Mouse (Mus musculus) intestine, postnatal 0 days (tissue): ENCODE results near the gene Capzb. TPM values are rescaled to one million over a fixed set of nuclear protein-coding genes. Genes with fewer than 3 reads are reported as not detected.

Experiments used
- ATAC-seq: fragments of 200-750 bp; cut with Nextera tagmentation; 2 replicates; pipeline ENCODE4 v1.8.0; 2017; ENCODE audit warnings: mild to moderate bottlenecking, moderate TSS enrichment, moderate library complexity
- H3K27ac ChIP-seq: fragments of 300-500 bp; sonication (generic); 2 replicates; pipeline ENCODE4 v1.5.1; 2014; ENCODE audit warnings: mild to moderate bottlenecking, low read depth, low read length, moderate library complexity
- H3K27me3 ChIP-seq: fragments of 300-500 bp; sonication (generic); replicated peaks from 2 replicates; pipeline ENCODE4 v1.6.1; 2014; ENCODE audit warnings: low read length, mixed read lengths; ENCODE audit not compliant: control insufficient read depth, insufficient read depth
- H3K36me3 ChIP-seq: fragments of 300-500 bp; sonication (generic); 2 replicates; pipeline ENCODE4 v1.6.1; 2014; ENCODE audit warnings: mild to moderate bottlenecking, moderate library complexity; ENCODE audit not compliant: control insufficient read depth, insufficient read depth
- H3K4me1 ChIP-seq: fragments of 300-500 bp; sonication (generic); replicated peaks from 2 replicates; pipeline ENCODE4 v1.6.1; 2014; ENCODE audit warnings: antibody characterized with exemption, low read length, mixed read lengths; ENCODE audit not compliant: control insufficient read depth, insufficient read depth
- H3K4me2 ChIP-seq: fragments of 300-500 bp; sonication (generic); replicated peaks from 2 replicates; pipeline ENCODE4 v1.6.1; 2014; ENCODE audit warnings: low read depth, mild to moderate bottlenecking, moderate library complexity
- H3K4me3 ChIP-seq: fragments of 300-500 bp; sonication (generic); 2 replicates; pipeline ENCODE4 v1.5.1; 2014; ENCODE audit warnings: low read depth, low read length
- H3K9ac ChIP-seq: fragments of 300-500 bp; sonication (generic); 2 replicates; pipeline ENCODE4 v1.6.1; 2014; ENCODE audit warnings: mild to moderate bottlenecking, low read depth, low read length
- H3K9me3 ChIP-seq: fragments of 300-500 bp; sonication (generic); 2 replicates; pipeline ENCODE4 v1.6.1; 2016; ENCODE audit warnings: mixed run types; ENCODE audit not compliant: control insufficient read depth
- CTCF ChIP-seq: sonication (generic); IDR thresholded peaks from 2 replicates; pipeline ENCODE4 v1.5.1; 2016; ENCODE audit warnings: low read depth, mild to moderate bottlenecking, control low read depth, antibody characterized with exemption, moderate library complexity
- whole genome bisulfite sequencing: fragments of 180-500 bp; shearing (Covaris S2); extraction: QIAGEN DNeasy Blood & Tissue Kit; methylation state at CpG from one replicate; pipeline ENCODE4 v1.1.7; 2014; 5-methylcytosine and 5-hydroxymethylcytosine counted together
- polyA plus RNA-seq: library from polyadenylated mRNA; unstranded; fragments of >200 nt; fragmentation: Nextera tagmentation; extraction: Ambion mirVana; gene quantifications from 2 replicates; pipeline ENCODE4 v1.2.1, GENCODE M21; 2015

Capzb gene
- polyA plus RNA-seq, 1 experiment from 2014 or later = 299 TPM

DNA sequence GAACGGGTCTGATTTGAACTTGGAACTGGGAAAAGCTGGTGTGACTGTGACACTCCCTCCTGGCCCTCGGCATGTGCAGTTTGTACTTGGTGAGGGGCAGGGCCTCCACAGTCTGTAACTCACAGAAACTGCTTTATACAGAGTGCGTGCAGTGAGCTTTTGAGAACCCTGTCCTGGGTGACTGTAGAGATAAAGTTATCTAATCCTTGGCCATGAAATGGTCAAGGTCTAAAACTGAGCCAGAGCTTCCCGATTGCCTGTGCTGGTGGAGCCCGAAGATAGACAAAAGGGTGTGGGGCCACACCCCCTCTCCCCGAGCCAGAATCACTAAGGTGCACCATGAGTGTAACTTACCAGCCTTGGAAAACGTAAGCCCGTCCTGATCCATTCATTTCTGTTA lies 58.2 kb downstream of the Capzb start:
- Histone ChIP-seq H3K9ac (no peak overlapping the region), H3K36me3 (peaks cover 7% of the 10 kb centered on the region), H3K9me3 (no peaks in the 10 kb centered on the region), H3K27me3 (no peaks in the 10 kb centered on the region), H3K4me2 (peak overlapping the region; percentile 37), H3K27ac (peak overlapping the region; percentile 75), H3K4me3 (no peak overlapping the region), H3K4me1 (peaks cover 33% of the 10 kb centered on the region)
- no peak for TF ChIP-seq CTCF
- WGBS = 23% methylated on average over 8 of the region's 8 CpGs
- ATAC-seq = peak; percentile 89

DNA sequence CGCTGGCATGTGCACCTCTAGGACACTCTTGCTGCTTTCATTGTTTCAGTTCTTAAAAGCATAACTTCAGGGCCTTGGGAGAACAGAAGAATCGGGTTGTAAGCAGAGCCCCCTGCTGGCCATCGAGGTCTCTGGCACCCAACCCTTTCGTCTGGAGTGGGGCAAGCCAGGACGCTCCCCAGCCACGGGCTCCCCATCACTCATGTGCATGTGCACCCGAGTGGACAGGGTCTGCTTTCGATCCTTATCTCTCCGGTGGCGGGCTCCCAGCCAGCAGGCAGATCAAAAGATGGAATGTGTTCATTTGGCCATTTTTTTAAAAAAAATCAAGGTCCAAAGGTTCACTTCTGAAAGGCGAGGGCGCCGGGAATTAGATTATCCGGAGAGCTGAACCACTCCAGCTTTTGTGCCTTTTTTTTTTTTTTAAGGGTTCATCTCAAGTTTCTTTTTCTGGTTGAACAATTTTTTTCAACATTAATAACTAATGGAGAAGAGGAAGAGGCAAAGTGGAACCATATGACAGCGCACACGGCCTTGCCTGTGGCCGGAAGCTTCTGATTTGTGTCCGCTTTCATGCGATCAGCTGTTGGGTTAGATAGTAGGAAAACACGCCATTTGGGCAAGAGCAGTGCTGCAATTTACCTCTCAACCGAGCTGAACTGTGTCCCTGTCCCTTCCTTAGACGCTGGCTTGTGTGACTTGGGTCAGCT lies 59.5 kb downstream of the Capzb start:
- peak; percentile 32; the same call in 1 of the 2 replicates for ATAC-seq

GRCm38 (mm10) chr4:139253206-139253605 lies 60.5 kb downstream of the Capzb start:
- no peaks in the 10 kb centered on the region for H3K9me3 ChIP-seq
- no peak overlapping the region for H3K4me2 ChIP-seq
- no peak overlapping the region for H3K4me3 ChIP-seq
- 0 out of 2 replicates have a peak overlapping the region, but pooled peaks have one; percentile 11 for H3K9ac ChIP-seq
- WGBS = 81% methylated on average over 9 of the region's 9 CpGs
- peaks cover 23% of the 10 kb centered on the region for H3K4me1 ChIP-seq
- TF ChIP-seq CTCF = no peak
- H3K27ac ChIP-seq = no peak overlapping the region
- H3K27me3 ChIP-seq = no peaks in the 10 kb centered on the region
- no peak for ATAC-seq
- peaks cover 25% of the 10 kb centered on the region for H3K36me3 ChIP-seq

More for the DNA sequence above, 59.5 kb downstream of the Capzb start:
- Histone ChIP-seq H3K4me1 (peaks cover 32% of the 10 kb centered on the region), H3K4me2 (peak overlapping the region; percentile 37), H3K9ac (peak overlapping the region; percentile 34; the same call in 1 of the 2 replicates), H3K4me3 (no peak overlapping the region), H3K27me3 (no peaks in the 10 kb centered on the region), H3K27ac (peak overlapping the region; percentile 75), H3K36me3 (peaks cover 15% of the 10 kb centered on the region), H3K9me3 (no peaks in the 10 kb centered on the region)
- 21% methylated on average over 22 of the region's 22 CpGs for WGBS
- TF ChIP-seq CTCF = peak; percentile 90

- WGBS = 63% methylated on average over 4 of the region's 4 CpGs
Measured at GRCm38 (mm10) chr4:139256146-139256545, 63.4 kb downstream of the Capzb start.

DNA sequence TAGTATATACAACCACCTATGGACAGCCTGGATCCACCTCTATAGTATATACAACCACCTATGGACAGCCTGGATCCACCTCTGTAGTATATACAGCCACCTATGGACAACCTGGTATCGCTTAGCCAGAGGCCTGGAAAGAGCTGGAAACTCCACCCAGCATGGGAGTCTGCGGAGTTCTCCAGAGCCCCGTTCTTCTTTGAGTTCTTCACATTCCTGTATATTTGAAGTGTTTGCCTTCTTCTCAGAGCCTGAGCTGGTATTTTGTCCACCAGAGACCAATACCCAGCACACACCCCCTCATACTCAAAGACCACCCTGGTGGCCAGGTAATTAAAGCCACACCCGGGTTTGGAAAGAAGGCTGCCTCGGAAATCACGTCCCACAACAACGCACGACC lies 64.0 kb downstream of the Capzb start:
- WGBS = 69% methylated on average over 8 of the region's 8 CpGs
- no peak overlapping the region for H3K4me2 ChIP-seq
- no peaks in the 10 kb centered on the region for H3K27me3 ChIP-seq
- no peaks in the 10 kb centered on the region for H3K9me3 ChIP-seq
- no peak for TF ChIP-seq CTCF
- H3K4me1 ChIP-seq = peaks cover 3% of the 10 kb centered on the region; the same call in 1 of the 2 replicates
- no peak overlapping the region for H3K9ac ChIP-seq
- no peak overlapping the region for H3K4me3 ChIP-seq
- no peak for ATAC-seq
- H3K36me3 ChIP-seq = peaks cover 60% of the 10 kb centered on the region
- no peak overlapping the region for H3K27ac ChIP-seq

More at GRCm38 (mm10) chr4:139256146-139256545, 63.4 kb downstream of the Capzb start:
- peaks cover 7% of the 10 kb centered on the region for H3K4me1 ChIP-seq
- TF ChIP-seq CTCF = no peak
- no peak overlapping the region for H3K4me3 ChIP-seq
- no peak for ATAC-seq
- H3K27ac ChIP-seq = no peak overlapping the region
- H3K9me3 ChIP-seq = no peaks in the 10 kb centered on the region
- no peak overlapping the region for H3K4me2 ChIP-seq
- no peak overlapping the region for H3K9ac ChIP-seq
- H3K27me3 ChIP-seq = no peaks in the 10 kb centered on the region
- peaks cover 54% of the 10 kb centered on the region for H3K36me3 ChIP-seq

- H3K4me3 ChIP-seq = no peak overlapping the region
- ATAC-seq = 0 out of 2 replicates have a peak, but pooled peaks have one; percentile 24
- H3K9ac ChIP-seq = peak overlapping the region; percentile 17; the same call in 1 of the 2 replicates
- H3K4me2 ChIP-seq = no peak overlapping the region
- WGBS = 32% methylated on average over 6 of the region's 6 CpGs
- peaks cover 73% of the 10 kb centered on the region for H3K36me3 ChIP-seq
- no peak for TF ChIP-seq CTCF
- no peaks in the 10 kb centered on the region for H3K27me3 ChIP-seq
- H3K4me1 ChIP-seq = no peaks in the 10 kb centered on the region
- H3K27ac ChIP-seq = no peak overlapping the region; the same call in 1 of the 2 replicates
- H3K9me3 ChIP-seq = no peaks in the 10 kb centered on the region
Measured at GRCm38 (mm10) chr4:139258621-139259301, 66.1 kb downstream of the Capzb start.
